In the genomic region with DNA sequence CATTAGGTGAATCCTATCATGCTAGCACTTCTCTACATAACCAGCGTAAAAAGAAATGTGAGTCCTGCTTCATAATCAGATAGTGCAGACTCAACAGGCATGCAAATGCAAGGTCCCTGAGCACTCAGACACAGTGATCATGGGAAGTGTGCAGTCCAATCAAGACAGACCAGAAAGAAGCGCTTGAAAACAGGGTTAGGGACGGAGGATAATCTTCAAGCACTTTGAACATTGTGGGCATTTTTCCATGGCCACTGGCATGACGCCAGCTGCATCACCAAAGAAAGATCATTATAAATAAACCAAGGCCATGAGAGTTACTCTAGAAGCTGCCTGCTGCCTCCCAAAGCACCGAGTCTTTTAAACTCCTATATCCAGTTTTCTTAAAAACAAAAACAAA, we compare ENCODE assay signal across 25 mouse cellular contexts.
DNase-seq lines count a peak whose midpoint lies in the region; ATAC-seq and TF ChIP-seq lines count a peak whose summit lies in the region.
"Had no signal": no experiment of that assay in that cellular context is flagged by ENCODE, and none has a peak within 500 bp of the region (broad histone marks: within the 10 kb centered on the region; RNA-seq: fewer than 3 reads in every experiment).

No protein-coding gene starts in this region.

- 49% methylated on average over 5 of the region's 5 CpGs for WGBS in lung, embryonic 14.5 days

- H3K4me3 ChIP-seq in lung, embryonic 14.5 days (ENCODE audit: low read depth, low read length) = no peak overlapping the region
- H3K4me3 ChIP-seq: erythroblast, embryonic 14.5 days; hindbrain, embryonic 10.5 days; intestine, embryonic 15.5 days; liver, embryonic 13.5 days; neural tube, embryonic 15.5 days had no signal

- H3K27ac ChIP-seq in lung, embryonic 14.5 days (ENCODE audit: low read depth) = no peak overlapping the region
- H3K27ac ChIP-seq: hindbrain, embryonic 10.5 days; intestine, embryonic 15.5 days; liver, embryonic 13.5 days; neural tube, embryonic 15.5 days had no signal

- H3K4me1 ChIP-seq in lung, embryonic 14.5 days (ENCODE audit: insufficient read depth) = no peaks in the 10 kb centered on the region; the same call in 1 of the 2 replicates
- H3K4me1 ChIP-seq: intestine, embryonic 15.5 days; liver, embryonic 13.5 days had no signal

- no peaks in the 10 kb centered on the region for H3K27me3 ChIP-seq in lung, embryonic 14.5 days (ENCODE audit: insufficient read depth, low read length)
- H3K27me3 ChIP-seq: intestine, embryonic 15.5 days; liver, embryonic 13.5 days; neural tube, embryonic 15.5 days had no signal

- H3K36me3 ChIP-seq in lung, embryonic 14.5 days (ENCODE audit: insufficient read depth) = peaks cover 66% of the 10 kb centered on the region
- H3K36me3 ChIP-seq: G1E; liver, embryonic 13.5 days; neural tube, embryonic 15.5 days had no signal

- H3K9ac ChIP-seq in lung, embryonic 14.5 days = no peak overlapping the region
- H3K9ac ChIP-seq: intestine, embryonic 15.5 days; liver, embryonic 13.5 days; neural tube, embryonic 15.5 days had no signal

- peak; percentile 87 for DNase-seq in lung, embryonic 14.5 days
- no peak for DNase-seq in lung, postnatal 14 days
- peak; percentile 25 for DNase-seq in NIH3T3 (ENCODE audit: low read depth)
- DNase-seq in adrenal gland, adult (ENCODE audit: inconsistent age in 2 of 2, low spot score in 1 of 2) = peak; percentile 88 to 94
- peak; percentile 85 for DNase-seq in adrenal gland, postnatal 25 days
- no peak for DNase-seq in left cerebral cortex, postnatal 14 days (ENCODE audit: low spot score in 2 of 2)
- DNase-seq in left cerebral cortex, adult 18-20 months (ENCODE audit: low spot score in 2 of 2) = no peak
- DNase-seq: B cell, adult 2 months; cerebellum, adult 9-11 months; kidney, postnatal 4 days; liver, embryonic 13.5 days; retina, postnatal 1 day; right cerebral cortex, postnatal 25 days; spleen, adult 18-20 months; thymus, postnatal 14 days had no signal

- no peak for TF ChIP-seq CTCF in lung, embryonic 14.5 days (IDR thresholded peaks at IDR 0.05; ENCODE audit: low read depth)

- peak; percentile 63; the same call in 1 of the 2 replicates for ATAC-seq in lung, embryonic 14.5 days (ENCODE audit: insufficient read depth)
- ATAC-seq: activated CD4-positive, CD25-positive, alpha-beta regulatory T cell, adult 4 months; forebrain, embryonic 14.5 days; hindbrain, embryonic 16.5 days; intestine, embryonic 15.5 days had no signal

- no peaks in the 10 kb centered on the region for H3K9me3 ChIP-seq in lung, embryonic 14.5 days (ENCODE audit: low read depth, low read length)
- H3K9me3 ChIP-seq: hindbrain, embryonic 10.5 days; intestine, embryonic 15.5 days; liver, embryonic 13.5 days; neural tube, embryonic 15.5 days had no signal

- H3K4me2 ChIP-seq in lung, embryonic 14.5 days = no peak overlapping the region
- H3K4me2 ChIP-seq: heart, embryonic 11.5 days; intestine, embryonic 15.5 days; liver, embryonic 13.5 days; midbrain, embryonic 11.5 days; neural tube, embryonic 15.5 days had no signal

- intact Hi-C loops in left cerebral cortex, postnatal 14 days (cut with DNase I) = no loop called here

Comparison
In these comparisons a context has a peak if more than half of its experiments do, and no peak if none do; other contexts are left out.
1. DNase-seq: peak in lung, embryonic 14.5 days (single experiment), NIH3T3 (single experiment), adrenal gland, adult (2 of 2) and adrenal gland, postnatal 25 days (single experiment); none in lung, postnatal 14 days (single experiment), left cerebral cortex, postnatal 14 days (0 of 2) and left cerebral cortex, adult 18-20 months (0 of 2).